Mouse (Mus musculus) C2C12 (cell line): ENCODE data around the gene Stat6.

Source experiments
- CEBPB ChIP-seq: IDR thresholded peaks from one replicate; pipeline ENCODE4 v1.6.1; 2011; ENCODE audit warnings: low read depth, mild to moderate bottlenecking, control low read depth, moderate library complexity
- CTCF ChIP-seq: IDR thresholded peaks from one replicate; pipeline ENCODE4 v1.5.1; 2011; ENCODE audit not compliant: control insufficient read depth, insufficient read depth, insufficient read length

DNA sequence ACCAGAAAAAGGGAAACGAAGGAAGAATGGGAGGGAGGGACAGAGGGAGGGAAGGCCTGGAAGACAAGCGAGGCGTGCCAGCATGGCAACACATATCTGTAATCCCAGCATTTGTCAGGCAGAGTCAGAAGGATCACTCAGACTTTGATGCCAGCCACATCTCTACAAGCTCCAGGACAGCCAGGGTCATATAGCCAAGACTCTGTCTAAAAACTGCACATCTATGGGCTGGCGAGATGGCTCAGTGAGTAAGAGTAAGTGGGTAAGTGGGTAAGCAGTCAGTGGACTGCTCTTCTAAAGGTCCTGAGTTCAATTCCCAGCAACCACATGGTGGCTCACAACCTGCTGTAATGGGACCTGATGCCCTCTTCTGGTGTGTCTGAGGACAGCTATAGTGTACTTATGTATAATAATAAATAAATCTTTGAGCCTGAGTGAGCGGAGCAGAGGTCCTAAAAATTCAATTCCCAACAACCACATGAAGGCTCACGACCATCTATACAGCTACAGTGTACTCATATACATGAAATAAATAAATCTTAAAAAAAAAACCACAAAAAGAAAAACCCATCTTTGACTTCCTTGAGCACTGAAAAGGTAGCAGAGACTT is 31.4 kb downstream of the Stat6 start:
- TF ChIP-seq CTCF = no peak
- no peak for TF ChIP-seq CEBPB
